Mouse (Mus musculus) lung, embryonic 14.5 days (tissue): Measurements from ENCODE around the gene Gm26938. TPM values are rescaled to one million over a fixed set of nuclear protein-coding genes. Genes with fewer than 3 reads are reported as not detected.

Source experiments
- ATAC-seq: fragments of 200-750 bp; cut with Nextera tagmentation; 2 replicates; pipeline ENCODE4 v1.8.0; 2017; ENCODE audit warnings: mild to moderate bottlenecking, moderate TSS enrichment, moderate library complexity; ENCODE audit not compliant: insufficient read depth
- DNase-seq: peaks from one replicate; pipeline ENCODE4 v3.0.0-alpha.2; 2015
- H3K27ac ChIP-seq: fragments of 300-500 bp; sonication (generic); 2 replicates; pipeline ENCODE4 v1.5.1; 2014; ENCODE audit warnings: low read depth, mild to moderate bottlenecking, moderate library complexity
- H3K27me3 ChIP-seq: fragments of 300-500 bp; sonication (generic); 2 replicates; pipeline ENCODE4 v1.6.1; 2014; ENCODE audit warnings: low read length, control low read depth; ENCODE audit not compliant: insufficient read depth
- H3K36me3 ChIP-seq: fragments of 300-500 bp; sonication (generic); 2 replicates; pipeline ENCODE4 v1.6.1; 2014; ENCODE audit warnings: control low read depth; ENCODE audit not compliant: insufficient read depth
- H3K4me1 ChIP-seq: fragments of 300-500 bp; sonication (generic); 2 replicates; pipeline ENCODE4 v1.6.1; 2014; ENCODE audit warnings: antibody characterized with exemption, control low read depth; ENCODE audit not compliant: insufficient read depth
- H3K4me2 ChIP-seq: fragments of 300-500 bp; sonication (generic); 2 replicates; pipeline ENCODE4 v1.6.1; 2014; ENCODE audit warnings: mild to moderate bottlenecking
- H3K4me3 ChIP-seq: fragments of 300-500 bp; sonication (generic); 2 replicates; pipeline ENCODE4 v1.5.1; 2014; ENCODE audit warnings: low read depth, low read length
- H3K9ac ChIP-seq: fragments of 300-500 bp; sonication (generic); 2 replicates; pipeline ENCODE4 v1.6.1; 2014
- H3K9me3 ChIP-seq: fragments of 300-500 bp; sonication (generic); 2 replicates; pipeline ENCODE4 v1.6.1; 2016; ENCODE audit warnings: low read depth, low read length, control low read depth
- CTCF ChIP-seq: IDR thresholded peaks from 2 replicates; pipeline ENCODE4 v1.5.1; 2016; ENCODE audit warnings: antibody characterized with exemption, low read depth
- WGBS: fragments of 180-500 bp; shearing (Covaris S2); extraction: QIAGEN DNeasy Blood & Tissue Kit; methylation state at CpG from one replicate; pipeline ENCODE4 v1.1.7; 2014; 5-methylcytosine and 5-hydroxymethylcytosine counted together
- polyA plus RNA-seq: library from polyadenylated mRNA; unstranded; fragments of >200 nt; fragmentation: Nextera tagmentation; extraction: Ambion mirVana; gene quantifications from 2 replicates; pipeline ENCODE4 v1.2.1, GENCODE M21; 2014

Gm26938 gene
- polyA plus RNA-seq, 1 experiment from 2014 or later: not detected

DNA sequence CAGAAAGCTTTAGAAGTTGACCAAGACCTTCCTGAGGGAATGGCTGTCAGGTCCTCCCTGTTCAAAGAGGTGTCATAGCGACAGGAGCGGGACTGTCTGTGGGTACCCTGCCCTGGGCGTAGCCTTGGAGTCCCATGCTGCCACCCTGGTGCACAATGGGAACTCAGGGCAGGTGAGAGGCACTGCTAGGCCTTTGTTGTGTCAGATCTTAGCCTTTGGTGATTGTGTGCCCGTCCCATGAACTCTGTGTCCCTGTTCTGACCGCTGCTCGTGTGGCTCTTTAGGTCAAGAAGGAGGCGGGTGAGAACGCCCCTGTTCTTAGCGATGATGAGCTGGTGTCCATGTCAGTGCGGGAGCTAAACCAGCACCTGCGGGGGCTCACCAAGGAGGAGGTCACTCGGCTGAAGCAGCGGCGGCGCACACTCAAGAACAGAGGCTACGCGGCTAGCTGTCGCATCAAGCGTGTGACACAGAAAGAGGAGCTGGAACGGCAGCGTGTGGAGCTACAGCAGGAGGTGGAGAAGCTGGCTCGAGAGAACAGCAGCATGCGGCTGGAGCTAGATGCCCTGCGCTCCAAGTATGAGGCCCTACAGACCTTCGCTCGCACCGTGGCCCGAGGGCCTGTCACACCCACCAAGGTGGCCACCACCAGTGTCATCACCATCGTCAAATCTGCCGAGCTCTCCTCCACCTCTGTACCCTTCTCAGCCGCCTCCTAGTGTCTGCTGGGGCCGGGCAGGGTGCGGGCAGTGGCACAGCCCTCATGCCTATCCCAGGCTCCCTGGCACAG is 26.2 kb downstream of the Gm26938 start:
- H3K9me3 ChIP-seq: no peaks in the 10 kb centered on the region
- no peak overlapping the region for H3K4me3 ChIP-seq
- ATAC-seq: no peak
- H3K9ac ChIP-seq: no peak overlapping the region
- no peak for DNase-seq
- no peaks in the 10 kb centered on the region for H3K27me3 ChIP-seq
- H3K4me2 ChIP-seq: no peak overlapping the region
- WGBS: 86% methylated on average over 33 of the region's 33 CpGs
- H3K4me1 ChIP-seq: peaks cover 39% of the 10 kb centered on the region
- no peak overlapping the region for H3K27ac ChIP-seq
- H3K36me3 ChIP-seq: peaks cover 24% of the 10 kb centered on the region
- TF ChIP-seq CTCF: no peak

DNA sequence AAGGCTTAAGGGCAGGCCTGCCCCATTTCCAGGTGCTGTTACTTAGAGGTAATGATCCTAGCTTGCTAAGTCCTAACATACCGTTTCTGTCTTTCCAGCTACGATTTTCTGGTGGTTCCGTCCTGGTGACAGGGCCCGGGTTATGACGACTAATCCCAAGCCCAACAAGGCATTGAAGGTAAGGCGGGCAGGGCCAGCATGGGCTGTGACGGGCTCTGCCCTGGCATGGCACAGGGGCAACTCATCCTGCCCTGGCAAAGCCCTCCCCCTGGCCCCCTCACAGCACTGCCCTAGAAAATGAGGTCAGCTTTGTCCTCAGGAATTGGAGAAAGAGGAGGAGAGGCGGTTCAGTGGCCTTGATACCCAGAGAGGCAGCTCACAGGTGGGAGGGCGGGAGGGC is 27.2 kb downstream of the Gm26938 start:
- 86% methylated on average over 9 of the region's 9 CpGs for WGBS
- ATAC-seq (no peak), DNase-seq (no peak)
- Histone ChIP-seq H3K36me3 (peaks cover 24% of the 10 kb centered on the region), H3K4me1 (peaks cover 37% of the 10 kb centered on the region), H3K9ac (no peak overlapping the region), H3K27me3 (no peaks in the 10 kb centered on the region), H3K27ac (no peak overlapping the region), H3K9me3 (no peaks in the 10 kb centered on the region), H3K4me3 (no peak overlapping the region), H3K4me2 (no peak overlapping the region)
- TF ChIP-seq CTCF: no peak

DNA sequence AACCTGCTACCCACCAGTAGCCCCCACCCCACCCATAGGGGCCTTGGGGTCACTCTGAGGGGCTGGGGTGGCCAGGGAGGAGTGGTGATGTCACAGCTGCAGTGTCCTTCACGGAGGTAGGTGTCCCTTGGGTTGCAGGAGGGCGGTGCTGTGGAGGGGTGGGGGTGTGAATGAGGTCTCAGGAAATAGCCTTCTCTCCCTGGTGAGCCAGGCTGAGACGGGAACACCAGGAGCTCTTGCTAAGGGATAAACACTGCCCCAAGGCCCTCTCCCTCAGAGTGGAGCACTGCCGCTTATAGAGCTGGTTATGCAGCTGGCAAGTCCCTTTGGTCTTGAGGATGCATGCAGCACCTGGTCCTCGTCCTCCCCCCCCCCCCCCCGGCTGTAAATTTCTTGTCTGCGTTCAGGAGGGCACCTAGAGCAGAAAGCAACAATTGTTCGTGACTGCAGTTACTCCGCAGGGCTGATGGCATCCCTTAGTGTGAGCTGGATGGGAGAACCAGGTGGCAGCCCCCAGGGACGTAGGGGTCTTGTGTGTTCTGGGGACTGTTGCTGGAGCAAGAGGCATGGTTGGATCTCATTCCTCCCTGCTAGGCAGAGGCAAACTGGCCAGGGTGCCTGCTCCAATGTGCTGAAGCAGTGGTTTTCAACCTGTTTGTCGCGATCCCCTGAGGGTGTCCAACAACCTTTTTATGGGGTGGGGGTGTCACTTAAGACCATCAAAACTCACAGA is 27.9 kb downstream of the Gm26938 start:
- peak overlapping the region; percentile 16; the same call in 1 of the 2 replicates for H3K4me3 ChIP-seq
- peak; percentile 46 for DNase-seq
- H3K4me2 ChIP-seq: peak overlapping the region; percentile 57

DNA sequence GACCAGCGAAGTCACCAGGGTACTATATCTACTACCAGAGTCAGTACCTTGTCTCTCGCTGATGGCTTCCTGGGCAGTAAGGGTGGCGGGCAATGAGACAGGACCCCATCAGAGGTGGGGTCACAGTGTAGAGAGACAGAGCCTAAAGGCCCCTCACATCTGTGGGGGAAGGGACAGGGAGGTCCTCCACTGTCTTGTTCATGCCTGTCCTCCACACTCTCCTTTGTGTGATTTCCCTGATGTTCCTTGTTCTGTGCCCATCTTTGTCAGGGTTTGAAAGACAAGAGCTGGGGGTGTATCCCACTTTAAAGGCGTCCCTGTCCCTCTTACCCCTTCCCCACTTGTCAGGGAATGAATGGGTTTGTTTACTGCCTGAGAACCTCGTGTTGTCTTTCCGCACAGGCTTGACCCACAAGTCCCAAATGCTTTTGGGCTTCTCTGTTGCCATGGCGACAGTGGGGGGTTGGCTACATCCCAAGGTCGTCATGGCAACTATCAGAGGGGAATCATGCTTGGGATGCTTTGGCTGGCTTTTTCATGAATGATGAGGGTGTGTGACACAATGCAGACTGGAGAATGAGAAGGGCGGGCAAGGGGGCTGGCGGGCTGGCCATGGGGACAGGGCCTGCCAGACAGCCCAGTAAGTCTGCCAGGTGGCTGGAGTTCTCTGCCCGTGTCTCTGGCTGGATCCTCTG is 28.6 kb downstream of the Gm26938 start:
- peak overlapping the region; percentile 57 for H3K4me2 ChIP-seq
- WGBS: 19% methylated on average over 11 of the region's 11 CpGs
- H3K27ac ChIP-seq: peak overlapping the region; percentile 89
- DNase-seq (peak; percentile 96), ATAC-seq (peak; percentile 71)
- peaks cover 24% of the 10 kb centered on the region for H3K36me3 ChIP-seq
- peak overlapping the region; percentile 16; the same call in 1 of the 2 replicates for H3K4me3 ChIP-seq
- H3K27me3 ChIP-seq: no peaks in the 10 kb centered on the region
- no peaks in the 10 kb centered on the region for H3K9me3 ChIP-seq
- peaks cover 40% of the 10 kb centered on the region for H3K4me1 ChIP-seq
- no peak for TF ChIP-seq CTCF
- H3K9ac ChIP-seq: 0 out of 2 replicates have a peak overlapping the region, but pooled peaks have one; percentile 17

More for the DNA sequence above, 27.9 kb downstream of the Gm26938 start:
- TF ChIP-seq CTCF: no peak
- H3K36me3 ChIP-seq: peaks cover 24% of the 10 kb centered on the region
- H3K27ac ChIP-seq: peak overlapping the region; percentile 75
- 28% methylated on average over 12 of the region's 12 CpGs for WGBS
- H3K9me3 ChIP-seq: no peaks in the 10 kb centered on the region
- no peaks in the 10 kb centered on the region for H3K27me3 ChIP-seq
- ATAC-seq: peak; percentile 29
- H3K9ac ChIP-seq: 0 out of 2 replicates have a peak overlapping the region, but pooled peaks have one; percentile 17
- peaks cover 36% of the 10 kb centered on the region for H3K4me1 ChIP-seq

DNA sequence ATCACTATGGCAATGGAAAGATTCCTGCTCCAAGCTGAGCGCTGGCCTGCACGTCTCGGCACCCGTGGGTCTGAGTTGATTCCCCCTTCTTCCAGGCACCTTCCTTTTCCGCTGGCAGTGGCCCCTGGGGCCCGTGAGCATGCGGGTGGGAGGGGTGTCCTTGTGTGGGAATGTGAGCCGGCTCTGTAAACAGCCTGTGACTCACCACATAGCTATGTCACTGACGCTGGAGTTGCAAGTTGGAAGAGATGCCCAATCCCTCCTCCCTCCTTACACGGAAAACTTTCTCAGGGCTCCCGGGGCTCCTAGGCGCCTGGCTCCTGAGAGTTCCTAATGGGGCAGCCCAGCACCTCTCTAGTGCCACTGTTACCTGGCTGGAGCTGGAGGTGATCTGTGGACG is 29.3 kb downstream of the Gm26938 start:
- H3K27ac ChIP-seq: peak overlapping the region; percentile 89
- peaks cover 24% of the 10 kb centered on the region for H3K36me3 ChIP-seq
- no peak overlapping the region for H3K4me3 ChIP-seq
- no peak for TF ChIP-seq CTCF
- DNase-seq (peak; percentile 89), ATAC-seq (peak; percentile 72)
- no peaks in the 10 kb centered on the region for H3K27me3 ChIP-seq
- 4% methylated on average over 13 of the region's 13 CpGs for WGBS
- H3K4me2 ChIP-seq: peak overlapping the region; percentile 57
- peak overlapping the region; percentile 27; the same call in 1 of the 2 replicates for H3K9ac ChIP-seq
- no peaks in the 10 kb centered on the region for H3K9me3 ChIP-seq
- H3K4me1 ChIP-seq: peaks cover 45% of the 10 kb centered on the region

DNA sequence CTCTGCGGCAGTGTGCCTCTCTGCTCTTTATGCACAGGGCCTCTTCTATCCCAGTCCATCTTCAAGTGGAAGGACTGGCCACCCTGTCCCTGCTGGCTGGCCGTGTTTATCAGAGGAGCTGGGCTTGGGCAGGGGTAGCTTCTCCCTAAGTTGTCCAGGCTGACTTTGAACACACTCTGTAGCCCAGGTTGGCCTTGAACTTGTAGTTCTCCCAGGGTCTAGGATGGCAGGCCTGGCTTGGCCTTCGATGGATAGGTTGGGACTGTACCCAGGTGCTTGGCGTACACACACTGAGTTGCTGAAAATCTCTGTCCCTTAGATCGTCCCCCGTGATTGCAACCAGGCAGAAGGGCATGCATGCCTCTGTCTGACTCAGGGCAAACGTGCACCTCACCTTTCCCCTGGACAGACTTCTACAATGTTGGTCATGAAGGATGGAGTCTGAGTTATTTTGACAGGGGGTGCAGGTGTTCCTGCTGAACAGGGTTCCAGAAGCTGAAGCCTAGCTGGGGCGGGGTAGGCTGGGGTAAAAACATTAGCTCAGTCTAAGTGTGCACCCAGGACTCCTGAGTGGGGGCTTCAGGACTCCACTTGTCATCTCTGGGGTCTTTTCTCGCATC is 30.1 kb downstream of the Gm26938 start:
- peak overlapping the region; percentile 57; the same call in 1 of the 2 replicates for H3K4me2 ChIP-seq

More for the DNA sequence above, 30.1 kb downstream of the Gm26938 start:
- WGBS: 64% methylated on average over 9 of the region's 9 CpGs
- Histone ChIP-seq H3K36me3 (peaks cover 17% of the 10 kb centered on the region), H3K4me3 (no peak overlapping the region), H3K27ac (peak overlapping the region; percentile 89; the same call in 1 of the 2 replicates), H3K9me3 (no peaks in the 10 kb centered on the region), H3K9ac (no peak overlapping the region; the same call in 1 of the 2 replicates), H3K27me3 (no peaks in the 10 kb centered on the region), H3K4me1 (peaks cover 48% of the 10 kb centered on the region)
- ATAC-seq (no peak), DNase-seq (no peak)
- TF ChIP-seq CTCF: no peak
